Mouse (Mus musculus) hindbrain, postnatal 0 days (tissue): ENCODE measurements around the gene Tut4. TPM values are rescaled to one million over a fixed set of nuclear protein-coding genes. Genes with fewer than 3 reads are reported as not detected.
A peak's percentile ranks its signal among the peaks of the same experiment; 100 is the strongest.

Source experiments
- ATAC-seq: fragments of 200-750 bp; cut with Nextera tagmentation; 2 replicates; pipeline ENCODE4 v1.8.0; 2017; ENCODE audit warnings: mild to moderate bottlenecking, moderate TSS enrichment, moderate library complexity
- DNase-seq: peaks from one replicate; pipeline ENCODE4 v3.0.0-alpha.2; 2015; ENCODE audit warnings: low spot score
- H3K27ac ChIP-seq: fragments of 300-500 bp; sonication (generic); 2 replicates; pipeline ENCODE4 v1.5.1; 2014; ENCODE audit warnings: mild to moderate bottlenecking
- H3K27me3 ChIP-seq: fragments of 300-500 bp; sonication (generic); 2 replicates; pipeline ENCODE4 v1.6.1; 2014; ENCODE audit warnings: low read length, mixed read lengths; ENCODE audit not compliant: insufficient read depth
- H3K36me3 ChIP-seq: fragments of 300-500 bp; sonication (generic); 2 replicates; pipeline ENCODE4 v1.6.1; 2014; ENCODE audit warnings: low read length, mixed read lengths; ENCODE audit not compliant: insufficient read depth
- H3K4me1 ChIP-seq: fragments of 300-500 bp; sonication (generic); 2 replicates; pipeline ENCODE4 v1.6.1; 2014; ENCODE audit warnings: antibody characterized with exemption, low read length, mixed read lengths; ENCODE audit not compliant: insufficient read depth
- H3K4me2 ChIP-seq: fragments of 300-500 bp; sonication (generic); 2 replicates; pipeline ENCODE4 v1.6.1; 2014; ENCODE audit warnings: low read depth, mild to moderate bottlenecking, low read length, moderate library complexity, mixed read lengths
- H3K4me3 ChIP-seq: fragments of 300-500 bp; sonication (generic); 2 replicates; pipeline ENCODE4 v1.5.1; 2014; ENCODE audit warnings: low read length
- H3K9ac ChIP-seq: fragments of 300-500 bp; sonication (generic); replicated peaks from 2 replicates; pipeline ENCODE4 v1.6.1; 2014; ENCODE audit warnings: mild to moderate bottlenecking, low read length, moderate library complexity, mixed read lengths
- H3K9me3 ChIP-seq: fragments of 300-500 bp; sonication (generic); 2 replicates; pipeline ENCODE4 v1.6.1; 2016; ENCODE audit warnings: low read length, mixed read lengths
- CTCF ChIP-seq: IDR thresholded peaks from 2 replicates; pipeline ENCODE4 v1.5.1; 2016; ENCODE audit warnings: antibody characterized with exemption, control low read depth, low read depth
- WGBS: fragments of 180-500 bp; shearing (Covaris S2); extraction: QIAGEN DNeasy Blood & Tissue Kit; methylation state at CpG from one replicate; pipeline ENCODE4 v1.1.7; 2014; 5-methylcytosine and 5-hydroxymethylcytosine counted together
- polyA plus RNA-seq: library from polyadenylated mRNA; unstranded; fragments of >200 nt; fragmentation: Nextera tagmentation; extraction: Ambion mirVana; gene quantifications from 2 replicates; pipeline ENCODE4 v1.2.1, GENCODE M21; 2015
- total RNA-seq: library from RNA; depleted of rRNA; stranded (reverse); fragments of >200 nt; gene quantifications from 2 replicates; pipeline ENCODE4 v1.2.3, GENCODE M21; 2014; rRNA removed

The Tut4 gene
- 38.2 and 50.4 TPM in 2 replicates for total RNA-seq
- polyA plus RNA-seq, result 40.4 and 46.8 TPM in 2 replicates

DNA sequence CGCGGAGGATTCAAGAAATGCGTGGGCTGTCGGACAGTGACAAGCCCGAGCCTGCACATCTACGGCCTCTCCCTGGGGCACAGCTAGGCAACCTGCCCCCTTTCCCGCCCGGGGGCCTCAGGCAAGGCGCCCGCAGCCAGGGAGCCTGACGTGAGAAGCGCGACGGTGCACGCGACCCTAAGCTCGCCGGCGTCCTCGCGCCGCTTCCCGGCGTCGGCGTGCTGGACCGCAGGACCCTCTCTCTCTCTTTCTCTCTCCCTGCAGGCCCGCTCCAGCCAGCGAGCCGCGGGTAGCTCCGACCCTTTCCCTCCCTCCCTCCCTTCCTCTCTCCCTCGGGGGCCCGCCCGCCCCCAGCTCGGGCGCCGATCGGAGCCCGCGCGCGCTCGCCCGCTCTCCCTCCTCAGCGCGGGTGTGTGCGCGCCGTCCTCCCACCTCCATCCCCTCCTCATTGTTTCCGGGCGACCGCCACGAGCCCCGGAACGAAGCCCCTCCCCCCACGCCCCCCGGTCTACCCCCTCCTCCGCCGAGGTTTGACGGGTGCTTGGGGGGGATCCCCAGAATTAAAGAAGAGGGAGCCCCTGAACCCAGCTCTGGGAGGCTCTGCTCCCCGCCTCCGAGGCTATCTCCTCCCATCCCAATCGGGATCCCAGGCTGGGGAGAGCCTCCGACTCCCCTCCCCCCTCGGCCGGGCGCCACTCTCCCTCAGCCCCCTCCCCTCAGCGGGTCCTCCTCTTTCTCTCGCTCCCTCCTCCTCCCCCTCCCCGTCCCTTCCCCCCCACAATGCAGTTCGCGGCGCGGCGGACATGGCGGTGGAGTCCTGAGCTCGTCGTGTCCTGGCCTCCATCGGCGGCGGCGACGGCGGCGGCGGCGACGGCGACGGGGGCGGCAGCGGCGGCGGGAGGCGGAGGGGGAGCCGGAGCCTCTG, at the start of gene Tut4:
Gene Tut4 (plus strand): TSS at position 196 of the 925 bp plus-strand sequence.
- DNase-seq, result peak; percentile 94
- peak within 1 kb of the TSS; percentile 73 for H3K4me2 ChIP-seq
- peak; percentile 93 for ATAC-seq
- peak within 1 kb of the TSS; percentile 87 for H3K9ac ChIP-seq
- H3K9me3 ChIP-seq, result no peaks in the 10 kb centered on the region
- no peak for TF ChIP-seq CTCF
- H3K4me3 ChIP-seq, result peak within 1 kb of the TSS; percentile 96
- WGBS, result 1% methylated on average over 74 of the region's 97 CpGs
- peaks cover 6% of the 10 kb centered on the region; the same call in 1 of the 2 replicates for H3K4me1 ChIP-seq
- peak within 1 kb of the TSS; percentile 98 for H3K27ac ChIP-seq
- no peaks in the 10 kb centered on the region for H3K27me3 ChIP-seq
- H3K36me3 ChIP-seq, result no peaks in the 10 kb centered on the region

DNA sequence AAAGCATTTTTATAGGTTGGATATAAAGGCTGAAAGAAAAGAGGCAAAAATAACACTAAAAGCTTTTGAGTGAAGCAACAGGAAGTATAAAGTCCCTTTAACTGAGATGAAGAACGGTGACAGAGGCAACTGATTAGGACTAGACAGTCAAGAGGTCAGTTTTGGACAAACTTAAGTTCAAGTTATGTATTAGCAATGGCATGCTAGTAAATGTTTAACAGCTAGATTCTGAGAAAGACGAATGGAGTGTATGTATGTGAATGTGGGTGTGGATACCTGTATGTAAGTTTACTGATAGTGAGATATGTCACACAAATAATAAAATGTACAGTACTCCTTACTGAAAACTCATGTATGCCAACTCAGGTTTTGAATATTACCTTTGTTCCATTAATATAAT, 34.6 kb upstream of the Tut4 start:
- Histone ChIP-seq H3K4me2 (no peak overlapping the region), H3K4me3 (no peak overlapping the region), H3K4me1 (no peaks in the 10 kb centered on the region), H3K9ac (no peak overlapping the region), H3K27me3 (no peaks in the 10 kb centered on the region), H3K9me3 (no peaks in the 10 kb centered on the region), H3K36me3 (no peaks in the 10 kb centered on the region), H3K27ac (no peak overlapping the region)
- WGBS, result 85% methylated on average over 2 of the region's 2 CpGs
- no peak for TF ChIP-seq CTCF
- DNase-seq, result no peak
- ATAC-seq, result no peak

DNA sequence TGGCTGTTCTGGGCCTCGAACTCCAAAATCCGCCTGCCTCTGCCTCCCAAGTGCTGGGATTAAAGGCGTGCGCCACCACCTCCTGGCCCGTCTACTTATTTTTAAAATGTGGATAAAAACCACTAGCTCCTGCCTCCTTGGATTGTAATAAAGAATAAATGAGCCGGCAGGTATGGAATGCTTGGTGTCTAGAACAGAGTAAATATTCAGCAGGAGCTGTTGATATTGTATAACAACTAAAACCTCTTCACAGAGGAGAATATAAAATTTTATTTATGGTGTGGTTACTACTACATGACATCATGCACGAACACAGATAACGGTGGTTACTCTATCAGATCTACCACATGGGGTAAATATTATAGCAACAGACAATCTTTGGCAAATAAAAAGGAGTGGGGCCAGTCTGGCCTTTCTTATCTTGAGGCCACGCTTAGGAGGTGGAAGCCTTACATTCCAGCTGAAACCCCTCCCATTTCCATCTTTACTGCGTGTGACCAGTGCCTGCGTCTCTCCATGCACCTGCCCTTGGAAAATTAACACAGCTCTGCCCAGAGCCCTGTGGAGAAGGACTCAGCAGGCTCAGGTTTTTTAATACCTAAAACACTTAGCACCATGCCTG, 31.4 kb upstream of the Tut4 start:
- ATAC-seq, result no peak
- DNase-seq, result no peak
- Histone ChIP-seq H3K4me2 (no peak overlapping the region), H3K9me3 (no peaks in the 10 kb centered on the region), H3K27me3 (no peaks in the 10 kb centered on the region), H3K4me1 (no peaks in the 10 kb centered on the region), H3K36me3 (no peaks in the 10 kb centered on the region), H3K4me3 (no peak overlapping the region), H3K9ac (no peak overlapping the region), H3K27ac (no peak overlapping the region)
- TF ChIP-seq CTCF, result no peak
- WGBS, result 84% methylated on average over 11 of the region's 11 CpGs

DNA sequence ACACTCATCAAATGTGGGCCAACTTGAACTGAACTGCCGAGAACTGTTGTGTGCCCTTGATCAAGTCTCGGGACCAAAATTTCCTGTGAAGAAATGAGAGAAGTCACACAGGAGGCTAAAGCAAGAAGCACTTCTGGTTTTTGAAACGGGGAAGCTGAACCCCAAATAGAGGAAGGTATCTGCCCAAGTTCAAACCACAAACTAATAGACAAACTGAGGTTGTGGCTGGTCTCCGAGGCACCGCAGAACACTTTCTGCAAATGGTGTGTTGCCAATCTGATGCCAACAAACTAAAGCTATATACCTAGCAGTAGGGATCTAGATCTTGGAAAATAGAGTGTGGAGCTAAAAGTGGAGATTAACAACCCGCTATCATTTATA, 30.9 kb upstream of the Tut4 start:
- no peaks in the 10 kb centered on the region for H3K9me3 ChIP-seq
- H3K4me2 ChIP-seq, result no peak overlapping the region
- H3K4me3 ChIP-seq, result no peak overlapping the region
- ATAC-seq, result no peak
- DNase-seq, result no peak
- 85% methylated on average over 6 of the region's 6 CpGs for WGBS
- H3K27me3 ChIP-seq, result no peaks in the 10 kb centered on the region
- no peak for TF ChIP-seq CTCF
- no peaks in the 10 kb centered on the region for H3K36me3 ChIP-seq
- no peak overlapping the region for H3K9ac ChIP-seq
- H3K27ac ChIP-seq, result no peak overlapping the region
- H3K4me1 ChIP-seq, result no peaks in the 10 kb centered on the region

DNA sequence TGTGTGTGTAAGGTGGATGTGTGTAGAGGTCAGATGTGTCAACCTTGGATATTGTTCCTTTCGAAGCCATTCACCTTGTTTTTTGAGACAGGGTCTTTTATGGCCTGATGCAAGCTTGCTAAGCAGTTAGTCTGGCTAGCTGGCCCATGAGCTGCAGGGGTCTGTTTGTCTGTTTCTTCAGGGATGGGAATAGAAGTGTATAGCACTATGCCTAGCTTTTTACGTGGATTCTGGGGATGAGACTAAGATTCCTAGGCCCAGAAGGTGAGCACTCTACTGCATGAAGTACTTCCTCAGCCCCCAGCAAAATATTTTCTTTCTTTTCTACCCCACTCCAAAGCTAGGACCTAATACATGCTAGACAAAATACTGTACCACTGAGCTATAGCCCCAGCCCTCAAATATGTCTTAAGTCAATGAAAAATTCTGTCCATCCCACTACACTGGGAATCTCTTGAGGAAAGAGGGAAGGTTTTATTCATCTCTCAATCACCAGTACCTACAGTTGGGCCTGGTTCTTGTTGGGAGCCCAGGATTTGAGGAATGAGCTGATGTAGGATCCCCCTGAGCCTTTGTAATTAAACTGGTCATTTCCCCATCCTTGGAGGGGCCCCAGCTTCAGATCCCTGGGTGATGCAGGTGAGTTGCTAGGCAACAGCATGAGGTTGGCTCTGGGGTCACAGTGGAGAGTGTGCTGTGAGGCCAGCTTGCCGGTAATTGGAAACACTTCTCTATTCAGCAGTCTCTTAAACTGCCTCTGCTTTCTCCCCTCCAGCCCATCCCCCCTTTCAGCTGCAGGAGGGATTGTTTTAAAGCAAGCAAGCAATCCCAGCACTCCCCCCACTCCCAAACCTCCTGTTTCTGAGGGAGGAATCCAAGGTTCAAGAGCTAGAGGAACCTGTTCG, 28.3 kb upstream of the Tut4 start:
- no peak overlapping the region for H3K9ac ChIP-seq

DNA sequence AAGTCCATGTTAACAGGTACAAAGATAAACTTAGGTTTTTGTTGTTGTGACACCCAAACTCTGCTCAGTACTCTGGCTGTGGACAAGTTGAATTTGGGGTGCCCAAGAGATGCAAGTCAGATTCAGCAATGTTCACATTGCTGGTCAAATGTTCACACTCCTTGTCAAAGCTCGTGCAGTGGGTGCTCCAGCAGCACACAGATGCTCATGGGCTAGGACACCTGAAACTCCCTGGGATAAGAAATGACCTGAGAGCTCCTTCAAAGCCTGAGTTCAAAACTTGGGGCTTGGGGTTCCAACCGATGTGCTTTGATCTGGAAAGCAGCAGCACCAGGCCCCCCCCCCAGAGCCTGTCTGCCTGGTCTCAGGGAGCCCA, 27.7 kb upstream of the Tut4 start:
- no peaks in the 10 kb centered on the region for H3K36me3 ChIP-seq
- H3K27me3 ChIP-seq, result no peaks in the 10 kb centered on the region
- H3K27ac ChIP-seq, result peak overlapping the region; percentile 15; the same call in 1 of the 2 replicates
- H3K4me2 ChIP-seq, result no peak overlapping the region
- no peak overlapping the region for H3K9ac ChIP-seq
- no peak for TF ChIP-seq CTCF
- ATAC-seq (no peak), DNase-seq (no peak)
- H3K9me3 ChIP-seq, result no peaks in the 10 kb centered on the region
- H3K4me3 ChIP-seq, result no peak overlapping the region
- H3K4me1 ChIP-seq, result no peaks in the 10 kb centered on the region
- 26% methylated on average over 2 of the region's 2 CpGs for WGBS

More for the DNA sequence above, 28.3 kb upstream of the Tut4 start:
- DNase-seq (peak; percentile 46), ATAC-seq (peak; percentile 43; the same call in 1 of the 2 replicates)
- H3K4me2 ChIP-seq, result no peak overlapping the region
- no peaks in the 10 kb centered on the region for H3K36me3 ChIP-seq
- WGBS, result 29% methylated on average over 4 of the region's 4 CpGs
- TF ChIP-seq CTCF, result no peak
- H3K27me3 ChIP-seq, result no peaks in the 10 kb centered on the region
- H3K4me3 ChIP-seq, result no peak overlapping the region
- H3K4me1 ChIP-seq, result no peaks in the 10 kb centered on the region
- H3K9me3 ChIP-seq, result no peaks in the 10 kb centered on the region
- peak overlapping the region; percentile 15; the same call in 1 of the 2 replicates for H3K27ac ChIP-seq
